Mouse (Mus musculus) neural tube, embryonic 11.5 days (tissue): ENCODE measurements around the gene Adgrf2. TPM values are rescaled to one million over a fixed set of nuclear protein-coding genes. Genes with fewer than 3 reads are reported as not detected.

Experiments
- ATAC-seq: fragments of 200-750 bp; cut with Nextera tagmentation; 2 replicates; pipeline ENCODE4 v1.8.0; 2017; ENCODE audit warnings: moderate number of reproducible peaks, mild to moderate bottlenecking, moderate TSS enrichment, moderate library complexity; ENCODE audit not compliant: insufficient read depth, low FRiP score, low TSS enrichment
- DNase-seq: peaks from one replicate; pipeline ENCODE4 v3.0.0-alpha.2; 2015; ENCODE audit warnings: low spot score
- H3K27ac ChIP-seq: fragments of 300-500 bp; sonication (generic); 2 replicates; pipeline ENCODE4 v1.5.1; 2014; ENCODE audit warnings: low read depth, mild to moderate bottlenecking, low read length
- H3K27me3 ChIP-seq: fragments of 300-500 bp; sonication (generic); 2 replicates; pipeline ENCODE4 v1.6.1; 2014; ENCODE audit warnings: mild to moderate bottlenecking, low read length, mixed read lengths; ENCODE audit not compliant: control insufficient read depth, insufficient read depth
- H3K36me3 ChIP-seq: fragments of 300-500 bp; sonication (generic); 2 replicates; pipeline ENCODE4 v1.6.1; 2014; ENCODE audit warnings: mild to moderate bottlenecking, low read length, moderate library complexity, mixed read lengths; ENCODE audit not compliant: control insufficient read depth, insufficient read depth
- H3K4me1 ChIP-seq: fragments of 300-500 bp; sonication (generic); 2 replicates; pipeline ENCODE4 v1.6.1; 2014; ENCODE audit warnings: low read length, mixed read lengths; ENCODE audit not compliant: control insufficient read depth, insufficient read depth
- H3K4me2 ChIP-seq: fragments of 300-500 bp; sonication (generic); 2 replicates; pipeline ENCODE4 v1.6.1; 2014; ENCODE audit warnings: low read depth, mild to moderate bottlenecking, moderate library complexity
- H3K4me3 ChIP-seq: fragments of 300-500 bp; sonication (generic); 2 replicates; pipeline ENCODE4 v1.5.1; 2014; ENCODE audit warnings: low read depth, low read length
- H3K9ac ChIP-seq: fragments of 300-500 bp; sonication (generic); 2 replicates; pipeline ENCODE4 v1.6.1; 2014; ENCODE audit warnings: mild to moderate bottlenecking, low read length
- H3K9me3 ChIP-seq: fragments of 300-500 bp; sonication (generic); 2 replicates; pipeline ENCODE4 v1.6.1; 2016; ENCODE audit warnings: low read length; ENCODE audit not compliant: control insufficient read depth
- WGBS: fragments of 180-500 bp; shearing (Covaris S2); extraction: QIAGEN DNeasy Blood & Tissue Kit; methylation state at CpG from one replicate; pipeline ENCODE4 v1.1.7; 2014; 5-methylcytosine and 5-hydroxymethylcytosine counted together
- polyA plus RNA-seq: library from polyadenylated mRNA; unstranded; fragments of >200 nt; fragmentation: Nextera tagmentation; extraction: Ambion mirVana; gene quantifications from 2 replicates; pipeline ENCODE4 v1.2.1, GENCODE M21; 2014

Gene Adgrf2
- polyA plus RNA-seq, 1 experiment from 2014 or later = 0.20 TPM

- H3K9me3 ChIP-seq = no peaks in the 10 kb centered on the region
- H3K27me3 ChIP-seq = no peaks in the 10 kb centered on the region
- H3K36me3 ChIP-seq = no peaks in the 10 kb centered on the region
- H3K4me1 ChIP-seq = no peaks in the 10 kb centered on the region
- DNase-seq (no peak), ATAC-seq (no peak)
- no peak overlapping the region for H3K9ac ChIP-seq
- 93% methylated on average over 3 of the region's 3 CpGs for WGBS
- H3K4me2 ChIP-seq = no peak overlapping the region
- no peak overlapping the region for H3K4me3 ChIP-seq
- no peak overlapping the region for H3K27ac ChIP-seq
These were observed 844 bp upstream of the Adgrf2 start for GRCm38 (mm10) chr17:42742823-42743222.

- DNase-seq (no peak), ATAC-seq (no peak)
- Histone ChIP-seq H3K36me3 (no peaks in the 10 kb centered on the region), H3K4me2 (no peak overlapping the region), H3K4me1 (no peaks in the 10 kb centered on the region), H3K9me3 (no peaks in the 10 kb centered on the region), H3K27me3 (no peaks in the 10 kb centered on the region), H3K4me3 (no peak overlapping the region), H3K9ac (no peak overlapping the region), H3K27ac (no peak overlapping the region)
- WGBS = 90% methylated on average over 6 of the region's 6 CpGs
These were observed 3.2 kb downstream of the Adgrf2 start for GRCm38 (mm10) chr17:42738794-42739193.

GRCm38 (mm10) chr17:42717161-42717560 is 24.8 kb downstream of the Adgrf2 start:
- H3K27ac ChIP-seq = no peak overlapping the region
- WGBS = 60% methylated on average over 3 of the region's 3 CpGs

GRCm38 (mm10) chr17:42714991-42715390 is 27.0 kb downstream of the Adgrf2 start:
- H3K27ac ChIP-seq = no peak overlapping the region
- H3K4me3 ChIP-seq = no peak overlapping the region
- ATAC-seq (no peak), DNase-seq (no peak)
- no peaks in the 10 kb centered on the region for H3K27me3 ChIP-seq
- no peaks in the 10 kb centered on the region for H3K9me3 ChIP-seq
- WGBS = 91% methylated on average over 7 of the region's 7 CpGs
- no peak overlapping the region for H3K4me2 ChIP-seq
- H3K4me1 ChIP-seq = no peaks in the 10 kb centered on the region
- no peaks in the 10 kb centered on the region for H3K36me3 ChIP-seq
- H3K9ac ChIP-seq = no peak overlapping the region

More at GRCm38 (mm10) chr17:42717161-42717560, 24.8 kb downstream of the Adgrf2 start:
- Histone ChIP-seq H3K27me3 (no peaks in the 10 kb centered on the region), H3K4me1 (no peaks in the 10 kb centered on the region), H3K9me3 (no peaks in the 10 kb centered on the region), H3K9ac (no peak overlapping the region), H3K36me3 (no peaks in the 10 kb centered on the region), H3K4me2 (no peak overlapping the region), H3K4me3 (no peak overlapping the region)
- ATAC-seq (no peak), DNase-seq (no peak)

GRCm38 (mm10) chr17:42710717-42711116 is 31.3 kb downstream of the Adgrf2 start:
- Histone ChIP-seq H3K9ac (no peak overlapping the region), H3K9me3 (no peaks in the 10 kb centered on the region), H3K36me3 (no peaks in the 10 kb centered on the region), H3K27ac (no peak overlapping the region), H3K4me3 (no peak overlapping the region), H3K4me2 (no peak overlapping the region), H3K27me3 (no peaks in the 10 kb centered on the region), H3K4me1 (no peaks in the 10 kb centered on the region)
- DNase-seq = no peak
- ATAC-seq = no peak
- WGBS = 91% methylated on average over 7 of the region's 7 CpGs

GRCm38 (mm10) chr17:42705611-42706010 is 36.4 kb downstream of the Adgrf2 start:
- DNase-seq (no peak), ATAC-seq (no peak)

GRCm38 (mm10) chr17:42702198-42702597 is 39.8 kb downstream of the Adgrf2 start:
- no peaks in the 10 kb centered on the region for H3K9me3 ChIP-seq
- WGBS = 90% methylated on average over 9 of the region's 9 CpGs
- no peak overlapping the region for H3K4me3 ChIP-seq
- no peak for ATAC-seq
- no peak overlapping the region for H3K9ac ChIP-seq
- no peak overlapping the region for H3K27ac ChIP-seq
- DNase-seq = no peak
- no peak overlapping the region for H3K4me2 ChIP-seq
- no peaks in the 10 kb centered on the region for H3K4me1 ChIP-seq
- no peaks in the 10 kb centered on the region for H3K36me3 ChIP-seq
- no peaks in the 10 kb centered on the region for H3K27me3 ChIP-seq

More at GRCm38 (mm10) chr17:42705611-42706010, 36.4 kb downstream of the Adgrf2 start:
- no peaks in the 10 kb centered on the region for H3K27me3 ChIP-seq
- H3K4me1 ChIP-seq = no peaks in the 10 kb centered on the region
- H3K27ac ChIP-seq = no peak overlapping the region
- H3K9ac ChIP-seq = no peak overlapping the region
- no peaks in the 10 kb centered on the region for H3K9me3 ChIP-seq
- no peaks in the 10 kb centered on the region for H3K36me3 ChIP-seq
- no peak overlapping the region for H3K4me3 ChIP-seq
- 80% methylated on average over 4 of the region's 4 CpGs for WGBS
- H3K4me2 ChIP-seq = no peak overlapping the region

GRCm38 (mm10) chr17:42694730-42695129 is 47.2 kb downstream of the Adgrf2 start:
- 89% methylated on average over 4 of the region's 4 CpGs for WGBS
- H3K9me3 ChIP-seq = no peaks in the 10 kb centered on the region
- no peaks in the 10 kb centered on the region for H3K4me1 ChIP-seq
- no peak overlapping the region for H3K27ac ChIP-seq
- H3K4me2 ChIP-seq = no peak overlapping the region
- H3K4me3 ChIP-seq = no peak overlapping the region
- H3K9ac ChIP-seq = no peak overlapping the region
- no peak for ATAC-seq
- no peaks in the 10 kb centered on the region for H3K36me3 ChIP-seq
- H3K27me3 ChIP-seq = no peaks in the 10 kb centered on the region
- no peak for DNase-seq

GRCm38 (mm10) chr17:42692136-42692535 is 49.8 kb downstream of the Adgrf2 start, which contains the start of gene Adgrf4:
Gene Adgrf4 (minus strand): TSS chr17:42692284.
- Histone ChIP-seq H3K27me3 (no peaks in the 10 kb centered on the region), H3K4me1 (no peaks in the 10 kb centered on the region), H3K4me2 (no peak within 1 kb of the TSS), H3K27ac (no peak within 1 kb of the TSS), H3K4me3 (no peak within 1 kb of the TSS), H3K9ac (no peak within 1 kb of the TSS), H3K9me3 (no peaks in the 10 kb centered on the region), H3K36me3 (no peaks in the 10 kb centered on the region)
- no peak for DNase-seq
- 91% methylated on average over 10 of the region's 10 CpGs for WGBS
- no peak for ATAC-seq
